Mouse (Mus musculus) liver, adult 2 months (tissue): ENCODE measurements at regions not wholly inside any gene's neighbourhood (a gene's known extent, or its start where the extent isn't known, plus 50 kb on each side); places are given as distances from the start of the nearest gene placed in this dataset.
"Not testable (repeated sequence)": the region's sequence is repeated elsewhere in the genome, so short reads cannot be mapped to it uniquely, and the experiment has no call there.

ENCODE experiments used
- DNase-seq: peaks from one replicate; pipeline ENCODE4 v3.0.0-alpha.2; 2011; ENCODE audit warnings: low read depth, low spot score; ENCODE audit errors: extremely low read depth
- H3K27ac ChIP-seq: fragments of 200-500 bp; replicated peaks from 2 replicates; pipeline ENCODE4 v1.5.1; 2012; ENCODE audit warnings: low read depth, mild to moderate bottlenecking, control low read depth, inconsistent platforms, low read length; ENCODE audit not compliant: insufficient read depth
- H3K27me3 ChIP-seq: fragments of 200-500 bp; 2 replicates; pipeline ENCODE4 v1.6.1; 2012; ENCODE audit warnings: mild to moderate bottlenecking, moderate library complexity, low read length, inconsistent platforms; ENCODE audit not compliant: control insufficient read depth, insufficient read depth
- H3K36me3 ChIP-seq: fragments of 200-500 bp; 2 replicates; pipeline ENCODE4 v1.6.1; 2012; ENCODE audit warnings: low read length, inconsistent platforms; ENCODE audit not compliant: control insufficient read depth, insufficient read depth
- H3K4me1 ChIP-seq: fragments of 200-500 bp; 2 replicates; pipeline ENCODE4 v1.6.1; 2011; ENCODE audit warnings: low read length; ENCODE audit not compliant: control insufficient read depth, insufficient read depth
- H3K4me3 ChIP-seq: fragments of 200-500 bp; 2 replicates; pipeline ENCODE4 v1.5.1; 2011; ENCODE audit warnings: low read depth, mild to moderate bottlenecking, control low read depth, low read length, moderate library complexity; ENCODE audit not compliant: insufficient read depth
- H3K79me2 ChIP-seq: fragments of 200-500 bp; 2 replicates; pipeline ENCODE4 v1.6.1; 2012; ENCODE audit warnings: inconsistent platforms, mild to moderate bottlenecking, low read length, moderate library complexity; ENCODE audit not compliant: control insufficient read depth, insufficient read depth
- H3K9ac ChIP-seq: fragments of 200-500 bp; 2 replicates; pipeline ENCODE4 v1.6.1; 2012; ENCODE audit warnings: low read depth, mild to moderate bottlenecking, control low read depth, inconsistent platforms, low read length
- CTCF ChIP-seq: fragments of 200-500 bp; IDR thresholded peaks from 2 replicates; pipeline ENCODE4 v1.5.1; 2011; ENCODE audit warnings: low read depth, low read length, control low read depth
- POLR2A ChIP-seq: fragments of 200-500 bp; IDR thresholded peaks from 2 replicates; pipeline ENCODE4 v1.6.1; 2011; ENCODE audit warnings: low read length, control low read depth; ENCODE audit not compliant: insufficient read depth; ENCODE audit errors: extremely low read depth
- WGBS: fragments of 180-500 bp; shearing (Covaris S2); methylation state at CpG from one replicate; pipeline ENCODE4 v1.1.7; 2018; 5-methylcytosine and 5-hydroxymethylcytosine counted together

- Histone ChIP-seq H3K36me3 (no peaks in the 10 kb centered on the region), H3K27ac (no peak overlapping the region), H3K27me3 (no peaks in the 10 kb centered on the region), H3K4me3 (no peak overlapping the region), H3K79me2 (no peaks in the 10 kb centered on the region), H3K4me1 (no peaks in the 10 kb centered on the region), H3K9ac (no peak overlapping the region)
- TF ChIP-seq CTCF (no peak), POLR2A (no peak)
- DNase-seq: no peak
These were observed 811.6 kb upstream of the 4930444P10Rik start for GRCm38 (mm10) chr1:16904690-16905089.

- H3K79me2 ChIP-seq, H3K27me3 ChIP-seq, H3K4me1 ChIP-seq, H3K9ac ChIP-seq, H3K27ac ChIP-seq, H3K36me3 ChIP-seq, H3K4me3 ChIP-seq, DNase-seq: not testable (repeated sequence)
- WGBS: 71% methylated on average over 3 of the region's 3 CpGs
These were observed 775.3 kb upstream of the 4930444P10Rik start for GRCm38 (mm10) chr1:16868383-16868782.

DNA sequence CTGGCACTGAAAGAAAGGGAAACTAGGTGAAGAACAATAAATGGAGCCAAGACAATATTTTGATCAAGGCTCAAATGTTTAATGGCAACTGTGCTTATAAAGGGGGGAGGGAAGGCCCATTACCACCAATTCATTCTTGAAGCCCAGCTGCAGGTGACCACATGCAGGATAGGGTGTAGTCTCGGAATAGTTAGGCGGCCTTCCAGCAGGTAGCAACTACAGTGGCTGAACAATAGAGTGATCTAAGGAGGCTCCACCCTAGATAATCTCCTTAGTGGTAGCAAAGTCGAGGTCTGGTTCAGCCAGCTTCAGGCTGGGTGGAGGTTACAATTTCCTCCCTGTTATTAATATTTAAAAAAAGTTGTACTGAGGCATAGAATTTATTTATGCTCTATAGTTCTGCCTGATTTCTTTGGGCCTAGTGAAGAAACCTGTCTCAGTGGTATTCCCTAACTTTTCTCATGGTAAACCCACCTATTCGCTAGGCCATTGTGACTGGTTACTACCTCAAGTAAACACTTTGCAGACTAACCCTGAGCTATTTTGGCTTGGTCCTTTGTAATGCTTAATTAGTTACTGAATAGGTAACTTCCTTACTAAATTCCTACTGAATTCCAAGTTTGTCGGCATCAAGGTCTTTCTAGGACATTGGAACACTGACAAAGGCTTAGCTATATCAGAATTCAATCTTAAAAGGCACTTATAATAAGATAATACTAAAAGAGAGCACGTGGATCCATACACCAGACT is 774.1 kb upstream of the 4930444P10Rik start:
- not testable (repeated sequence) for DNase-seq, H3K9ac ChIP-seq, H3K27me3 ChIP-seq, H3K4me3 ChIP-seq, H3K79me2 ChIP-seq, H3K27ac ChIP-seq, H3K36me3 ChIP-seq, H3K4me1 ChIP-seq
- 77% methylated on average over 6 of the region's 6 CpGs for WGBS

DNA sequence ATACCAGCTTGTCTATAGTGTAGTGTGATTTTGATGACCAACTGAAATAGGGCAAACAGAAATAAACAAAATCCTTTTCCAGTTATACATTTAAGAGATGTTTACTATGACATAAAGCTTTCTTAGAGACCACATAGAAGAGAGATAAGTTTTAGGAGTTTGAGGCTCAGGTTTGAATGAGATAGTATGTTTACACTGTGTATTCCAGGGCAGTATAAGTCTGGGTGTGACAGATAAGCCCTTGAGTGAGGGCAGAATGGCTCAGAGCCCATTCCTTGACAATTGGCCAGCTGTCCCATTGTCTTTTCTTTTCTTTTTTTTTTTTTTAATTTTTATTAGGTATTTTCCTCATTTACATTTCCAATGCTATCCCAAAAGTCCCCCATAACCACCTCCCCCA is 744.0 kb upstream of the 4930444P10Rik start:
- H3K4me3 ChIP-seq: no peak overlapping the region

GRCm38 (mm10) chr1:16824709-16825108 is 731.6 kb upstream of the 4930444P10Rik start:
- not testable (repeated sequence) for H3K79me2 ChIP-seq, DNase-seq, H3K4me3 ChIP-seq, H3K9ac ChIP-seq, H3K36me3 ChIP-seq, H3K4me1 ChIP-seq, H3K27me3 ChIP-seq, H3K27ac ChIP-seq
- 81% methylated on average over 4 of the region's 4 CpGs for WGBS

More for the DNA sequence above, 744.0 kb upstream of the 4930444P10Rik start:
- no peaks in the 10 kb centered on the region for H3K4me1 ChIP-seq
- H3K79me2 ChIP-seq: no peaks in the 10 kb centered on the region
- TF ChIP-seq CTCF (no peak), POLR2A (no peak)
- no peaks in the 10 kb centered on the region for H3K27me3 ChIP-seq
- H3K36me3 ChIP-seq: no peaks in the 10 kb centered on the region
- H3K27ac ChIP-seq: no peak overlapping the region
- no peak for DNase-seq
- H3K9ac ChIP-seq: no peak overlapping the region

GRCm38 (mm10) chr1:16824057-16824456 is 730.9 kb upstream of the 4930444P10Rik start:
- no peak for TF ChIP-seq CTCF
- TF ChIP-seq POLR2A: no peak
- H3K9ac ChIP-seq: no peak overlapping the region
- H3K27me3 ChIP-seq: no peaks in the 10 kb centered on the region
- H3K27ac ChIP-seq: no peak overlapping the region
- H3K4me1 ChIP-seq: no peaks in the 10 kb centered on the region
- DNase-seq: no peak
- H3K4me3 ChIP-seq: no peak overlapping the region
- 61% methylated on average over 3 of the region's 3 CpGs for WGBS
- H3K79me2 ChIP-seq: no peaks in the 10 kb centered on the region
- H3K36me3 ChIP-seq: no peaks in the 10 kb centered on the region
